Mouse (Mus musculus): ENCODE data around the gene Tmem156. TPM values are rescaled to one million over a fixed set of nuclear protein-coding genes. Genes with fewer than 3 reads are reported as not detected.
"Not testable (repeated sequence)": the region's sequence is repeated elsewhere in the genome, so short reads cannot be mapped to it uniquely, and the experiment has no call there.

Gene Tmem156
- polyA plus RNA-seq (2012; ENCODE audit: insufficient read depth, insufficient read length, missing spikeins), result not detected in 2 replicates

DNA sequence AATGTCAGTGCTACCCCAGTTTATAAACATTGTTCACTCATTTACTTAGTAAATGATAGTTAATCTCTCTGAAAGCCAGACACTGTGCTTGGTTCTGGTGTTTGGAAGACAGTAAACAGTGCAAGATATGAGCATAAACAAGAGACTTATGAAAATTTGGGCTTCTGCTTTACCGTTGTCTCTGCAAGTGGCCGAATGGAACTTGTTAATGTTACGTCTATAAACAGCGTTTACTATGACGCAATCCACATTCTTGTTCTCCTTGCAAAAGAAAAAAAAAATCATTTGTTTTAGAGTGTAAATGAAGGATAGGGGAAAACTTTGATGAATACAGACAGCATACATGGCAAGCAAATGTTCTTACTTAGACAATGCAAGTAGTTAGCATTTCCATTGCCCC is at the start of gene Tmem156:
Tmem156 (minus strand) TSS at position 212 of the 400 bp plus-strand sequence.
- H3K27ac ChIP-seq (replicated peaks; ENCODE audit: low read depth, low read length), result no peak within 1 kb of the TSS
- no peak within 1 kb of the TSS for H3K4me3 ChIP-seq (ENCODE audit: insufficient read depth, low read depth, low read length)
- peaks cover 2% of the 10 kb centered on the region; the same call in 1 of the 2 replicates for H3K4me1 ChIP-seq (ENCODE audit: control insufficient read depth, insufficient read depth, insufficient read length, low read length)

DNA sequence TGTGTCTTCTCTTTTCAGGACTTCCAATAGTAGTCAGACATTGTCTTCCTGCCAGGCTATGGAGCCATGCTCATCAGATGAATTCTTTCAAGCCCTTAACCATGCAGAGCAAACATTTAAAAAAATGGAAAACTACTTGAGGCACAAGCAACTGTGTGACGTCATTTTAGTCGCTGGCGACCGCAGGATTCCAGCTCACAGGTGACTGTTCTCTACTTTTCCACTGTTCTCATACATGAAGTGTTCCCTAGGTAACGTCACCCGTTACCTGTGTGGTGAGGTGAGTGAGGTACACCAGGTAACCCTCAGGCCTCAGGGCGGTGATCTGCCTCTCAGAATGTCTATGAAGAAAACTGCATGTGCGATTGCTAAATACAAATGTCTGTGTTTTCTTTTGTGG is 49.3 kb upstream of the Tmem156 start:
- Histone ChIP-seq H3K27ac (replicated peaks; ENCODE audit: low read depth, low read length) (no peak overlapping the region), H3K4me1 (ENCODE audit: control insufficient read depth, insufficient read depth, insufficient read length, low read length) (no peaks in the 10 kb centered on the region), H3K4me3 (ENCODE audit: insufficient read depth, low read depth, low read length) (no peak overlapping the region)

DNA sequence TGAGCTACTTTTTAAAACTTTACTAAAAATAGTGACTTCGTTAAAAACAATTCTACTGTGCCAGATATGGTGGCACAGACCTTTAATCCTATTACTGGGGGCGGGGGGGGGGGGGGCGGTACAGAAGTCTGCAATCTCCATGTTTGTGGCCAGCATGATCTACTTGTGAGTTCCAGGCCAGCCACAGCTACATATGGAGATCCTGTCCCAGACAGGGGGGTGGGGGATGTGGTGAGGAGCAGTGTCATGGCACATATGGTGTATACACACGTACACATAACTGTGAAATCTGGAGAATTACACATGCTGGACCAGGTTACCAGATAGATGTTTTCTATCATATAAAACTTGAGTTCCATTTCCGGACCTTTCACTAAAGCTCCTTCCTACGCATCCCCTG is 45.1 kb upstream of the Tmem156 start:
- Histone ChIP-seq H3K27ac (replicated peaks; ENCODE audit: low read depth, low read length) (no peak overlapping the region), H3K4me1 (ENCODE audit: control insufficient read depth, insufficient read depth, insufficient read length, low read length) (no peaks in the 10 kb centered on the region), H3K4me3 (ENCODE audit: insufficient read depth, low read depth, low read length) (no peak overlapping the region)

- no peak overlapping the region for H3K4me3 ChIP-seq (ENCODE audit: insufficient read depth, low read depth, low read length)
- H3K27ac ChIP-seq (replicated peaks; ENCODE audit: low read depth, low read length), result no peak overlapping the region
- no peaks in the 10 kb centered on the region for H3K4me1 ChIP-seq (ENCODE audit: control insufficient read depth, insufficient read depth, insufficient read length, low read length)
These were observed 44.2 kb upstream of the Tmem156 start for GRCm38 (mm10) chr5:65136159-65136558.

- Histone ChIP-seq H3K27ac (replicated peaks; ENCODE audit: low read depth, low read length) (no peak overlapping the region), H3K4me3 (ENCODE audit: insufficient read depth, low read depth, low read length) (peak overlapping the region; percentile 39), H3K4me1 (ENCODE audit: control insufficient read depth, insufficient read depth, insufficient read length, low read length) (peaks cover 6% of the 10 kb centered on the region)
These were observed 39.4 kb upstream of the Tmem156 start for GRCm38 (mm10) chr5:65131211-65131879.

- Histone ChIP-seq H3K27ac (replicated peaks; ENCODE audit: low read depth, low read length) (no peak overlapping the region), H3K4me1 (ENCODE audit: control insufficient read depth, insufficient read depth, insufficient read length, low read length) (peaks cover 6% of the 10 kb centered on the region), H3K4me3 (ENCODE audit: insufficient read depth, low read depth, low read length) (peak overlapping the region; percentile 33)
These were observed 38.7 kb upstream of the Tmem156 start for GRCm38 (mm10) chr5:65130528-65131210.

DNA sequence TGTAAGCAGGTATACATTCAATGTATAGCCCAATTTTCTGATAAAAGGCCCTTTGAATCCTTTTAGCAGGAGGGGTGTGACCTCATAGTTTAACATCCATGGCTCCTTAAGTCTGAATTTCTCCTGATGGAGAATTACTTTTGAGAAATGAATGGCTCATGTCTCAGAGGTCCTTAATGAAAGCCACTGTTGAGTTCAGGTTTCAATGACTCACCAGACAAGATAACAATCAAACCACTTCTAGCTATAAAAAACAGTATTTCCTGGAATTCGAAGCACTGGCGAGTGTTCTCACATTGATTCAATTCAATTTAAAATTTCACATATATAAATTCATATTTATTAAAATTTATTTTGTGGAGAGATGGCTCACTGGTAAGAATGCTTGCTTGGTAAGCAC is 36.5 kb upstream of the Tmem156 start:
- Histone ChIP-seq H3K4me1 (ENCODE audit: control insufficient read depth, insufficient read depth, insufficient read length, low read length) (peaks cover 6% of the 10 kb centered on the region), H3K4me3 (ENCODE audit: insufficient read depth, low read depth, low read length) (no peak overlapping the region), H3K27ac (replicated peaks; ENCODE audit: low read depth, low read length) (no peak overlapping the region)

DNA sequence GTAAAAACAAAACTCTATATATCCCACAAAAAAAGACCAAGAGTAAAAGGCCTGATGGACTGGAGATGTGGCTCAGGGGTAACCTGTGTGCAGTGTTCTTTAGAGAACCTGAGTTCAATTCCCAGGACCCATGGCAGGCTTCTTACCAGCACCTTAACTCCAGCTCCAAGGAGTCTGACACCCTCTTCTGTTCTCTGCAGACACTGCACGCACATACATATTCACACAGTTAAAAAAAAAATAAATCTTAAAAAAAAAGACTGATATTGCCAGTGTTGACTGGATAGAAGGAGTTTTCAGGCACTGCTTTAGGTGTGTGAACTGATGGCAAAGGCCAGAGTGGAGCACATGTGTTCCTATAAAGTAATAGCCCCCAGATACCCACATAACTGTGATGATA is 34.2 kb upstream of the Tmem156 start:
- Histone ChIP-seq H3K4me3 (ENCODE audit: insufficient read depth, low read depth, low read length) (no peak overlapping the region), H3K4me1 (ENCODE audit: control insufficient read depth, insufficient read depth, insufficient read length, low read length) (peaks cover 16% of the 10 kb centered on the region), H3K27ac (replicated peaks; ENCODE audit: low read depth, low read length) (no peak overlapping the region)

DNA sequence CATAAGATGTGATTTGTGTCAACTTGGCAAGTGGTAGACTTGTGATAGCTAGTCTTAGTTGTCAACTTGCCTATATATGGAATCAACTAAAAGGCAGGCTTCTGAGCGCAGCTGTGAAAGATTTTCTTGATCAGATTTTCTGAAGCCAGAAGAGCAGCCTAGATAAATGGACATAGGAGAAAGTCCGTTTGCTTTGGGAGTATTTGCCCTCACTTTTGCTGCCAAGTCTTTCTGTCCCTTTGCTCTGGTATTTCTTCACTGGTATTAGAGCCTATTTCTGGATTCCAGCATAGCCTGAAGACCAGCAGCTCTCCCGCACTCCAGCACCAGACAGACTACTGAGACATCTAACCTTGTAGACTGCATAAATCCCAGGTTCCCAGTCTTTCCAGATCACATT is 30.7 kb upstream of the Tmem156 start:
- Histone ChIP-seq H3K4me3 (ENCODE audit: insufficient read depth, low read depth, low read length) (no peak overlapping the region), H3K4me1 (ENCODE audit: control insufficient read depth, insufficient read depth, insufficient read length, low read length) (peaks cover 25% of the 10 kb centered on the region), H3K27ac (replicated peaks; ENCODE audit: low read depth, low read length) (no peak overlapping the region)

GRCm38 (mm10) chr5:65119918-65120317 is 28.0 kb upstream of the Tmem156 start:
- Histone ChIP-seq H3K4me1 (ENCODE audit: control insufficient read depth, insufficient read depth, insufficient read length, low read length) (peaks cover 25% of the 10 kb centered on the region), H3K4me3 (ENCODE audit: insufficient read depth, low read depth, low read length) (no peak overlapping the region), H3K27ac (replicated peaks; ENCODE audit: low read depth, low read length) (0 out of 2 replicates have a peak overlapping the region, but pooled peaks have one; percentile 10)

DNA sequence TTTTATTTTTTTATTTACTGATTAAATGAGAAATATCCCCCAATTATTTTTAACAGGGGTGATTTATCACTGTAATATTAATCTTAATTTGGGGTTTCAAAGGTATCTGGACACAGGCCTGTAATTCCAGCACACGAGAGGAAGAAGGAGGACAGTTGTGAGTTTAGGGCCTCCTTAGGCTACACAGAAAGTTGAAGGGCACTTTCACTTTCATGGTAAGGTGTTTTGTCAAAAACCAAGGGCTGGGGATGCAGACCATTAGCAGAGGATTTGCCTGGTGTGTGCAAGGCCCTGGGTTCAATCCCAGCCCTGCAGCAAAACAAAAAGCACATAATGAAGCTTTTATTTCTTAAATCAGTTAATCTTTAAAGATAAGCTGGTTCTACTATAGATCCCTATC is 27.6 kb upstream of the Tmem156 start:
- Histone ChIP-seq H3K4me1 (ENCODE audit: control insufficient read depth, insufficient read depth, insufficient read length, low read length) (peaks cover 25% of the 10 kb centered on the region), H3K4me3 (ENCODE audit: insufficient read depth, low read depth, low read length) (no peak overlapping the region), H3K27ac (replicated peaks; ENCODE audit: low read depth, low read length) (no peak overlapping the region)

DNA sequence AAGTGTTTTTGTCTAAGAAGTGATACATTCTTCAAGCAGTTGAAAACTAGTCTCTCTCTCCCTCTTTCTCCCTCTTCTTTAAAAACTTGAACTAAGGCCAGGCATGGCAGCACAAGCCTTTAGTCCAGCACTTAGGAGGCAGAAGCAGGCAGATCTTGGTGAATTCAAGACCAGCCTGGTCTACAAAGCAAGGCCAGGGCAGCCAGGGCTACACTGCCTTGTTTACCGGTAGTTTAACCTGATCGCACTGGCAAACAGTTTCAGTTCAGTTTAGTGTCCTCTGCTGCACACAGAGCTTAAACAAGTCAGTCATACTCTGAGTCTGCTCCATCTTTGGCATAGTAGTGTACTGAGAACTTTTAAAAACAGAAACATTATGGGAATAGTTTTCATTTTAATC is 24.9 kb upstream of the Tmem156 start:
- Histone ChIP-seq H3K4me1 (ENCODE audit: control insufficient read depth, insufficient read depth, insufficient read length, low read length) (peaks cover 24% of the 10 kb centered on the region), H3K27ac (replicated peaks; ENCODE audit: low read depth, low read length) (no peak overlapping the region), H3K4me3 (ENCODE audit: insufficient read depth, low read depth, low read length) (no peak overlapping the region)

DNA sequence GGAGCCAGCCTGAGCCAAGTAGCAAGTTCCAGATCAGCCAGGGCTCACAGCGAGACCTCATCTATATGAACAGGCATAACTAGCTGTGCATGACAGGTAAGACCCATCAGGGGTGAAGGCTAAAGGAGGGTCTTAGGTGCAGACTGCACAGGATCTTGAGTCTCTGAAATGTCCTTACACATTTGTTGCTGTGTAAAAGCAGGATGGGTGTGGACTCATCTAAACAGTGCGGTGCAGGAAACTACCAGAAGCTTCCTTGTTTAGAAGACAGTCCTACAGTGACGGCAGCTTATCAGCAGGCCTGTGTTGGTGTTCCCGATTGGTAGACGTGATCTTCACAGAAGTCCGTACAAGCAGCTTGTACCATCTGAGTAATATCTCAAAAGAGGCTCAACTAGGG is 21.4 kb upstream of the Tmem156 start:
- H3K4me1 ChIP-seq (ENCODE audit: control insufficient read depth, insufficient read depth, insufficient read length, low read length), result peaks cover 5% of the 10 kb centered on the region; the same call in 1 of the 2 replicates
- H3K4me3 ChIP-seq (ENCODE audit: insufficient read depth, low read depth, low read length), result no peak overlapping the region
- H3K27ac ChIP-seq (replicated peaks; ENCODE audit: low read depth, low read length), result peak overlapping the region; percentile 84

DNA sequence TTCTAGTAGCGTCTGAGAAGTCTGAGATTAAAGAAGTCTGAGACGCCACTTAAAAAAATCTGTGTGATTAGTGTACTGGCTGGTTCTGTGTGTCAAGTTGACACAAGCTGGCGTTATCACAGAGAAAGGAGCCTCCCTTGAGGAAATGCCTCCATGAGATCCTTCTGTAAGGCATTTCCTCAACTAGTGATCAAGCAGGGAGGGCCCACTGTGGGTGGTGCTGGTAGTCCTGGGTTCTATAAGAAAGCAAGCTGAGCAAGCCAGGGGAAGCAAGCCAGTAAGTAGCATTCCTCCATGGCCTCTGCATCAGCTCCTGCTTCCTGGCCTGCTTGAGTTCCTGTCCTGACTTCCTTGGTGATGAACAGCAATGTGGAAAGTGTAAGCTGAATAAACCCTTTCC is 20.3 kb upstream of the Tmem156 start:
- not testable (repeated sequence) for H3K27ac ChIP-seq (replicated peaks; ENCODE audit: low read depth, low read length); H3K4me1 ChIP-seq (ENCODE audit: control insufficient read depth, insufficient read depth, insufficient read length, low read length); H3K4me3 ChIP-seq (ENCODE audit: insufficient read depth, low read depth, low read length)

- Histone ChIP-seq H3K4me3 (ENCODE audit: insufficient read depth, low read depth, low read length) (peak overlapping the region; percentile 76), H3K27ac (replicated peaks; ENCODE audit: low read depth, low read length) (peak overlapping the region; percentile 40), H3K4me1 (ENCODE audit: control insufficient read depth, insufficient read depth, insufficient read length, low read length) (no peaks in the 10 kb centered on the region)
These were observed 16.0 kb upstream of the Tmem156 start for GRCm38 (mm10) chr5:65107773-65108432.

All from brown adipose tissue, adult 24 weeks (tissue).